Mouse (Mus musculus) frontal cortex, adult (tissue): Measurements from ENCODE around the gene 9430097D07Rik.
A peak's percentile ranks its signal among the peaks of the same experiment; 100 is the strongest.

Experiments
- ATAC-seq: cut with Nextera tagmentation; 2 replicates; pipeline ENCODE4 v1.9.2; 2017; ENCODE audit warnings: mild to moderate bottlenecking, moderate library complexity, mixed read lengths; ENCODE audit not compliant: low TSS enrichment

The 9430097D07Rik gene

DNA sequence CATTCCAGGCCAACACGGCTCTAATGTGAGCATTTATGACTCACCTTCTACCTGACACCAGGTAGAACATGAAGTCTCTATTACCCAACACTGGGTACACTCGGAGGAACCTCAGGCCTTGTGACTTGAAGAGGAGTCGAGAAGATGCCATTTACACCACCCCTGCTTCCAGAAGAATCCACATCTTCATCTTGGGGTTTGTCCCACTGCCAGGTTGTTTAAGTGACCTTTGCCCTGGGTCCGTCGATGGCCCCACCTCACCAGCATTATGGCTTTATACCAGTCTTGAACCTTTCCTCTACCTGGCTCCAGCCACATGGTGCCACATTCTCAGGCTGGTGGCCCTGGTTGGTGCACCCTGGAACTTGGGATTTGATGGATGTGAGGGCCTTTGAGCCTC lies 21.8 kb upstream of the 9430097D07Rik start:
- no peak for ATAC-seq

DNA sequence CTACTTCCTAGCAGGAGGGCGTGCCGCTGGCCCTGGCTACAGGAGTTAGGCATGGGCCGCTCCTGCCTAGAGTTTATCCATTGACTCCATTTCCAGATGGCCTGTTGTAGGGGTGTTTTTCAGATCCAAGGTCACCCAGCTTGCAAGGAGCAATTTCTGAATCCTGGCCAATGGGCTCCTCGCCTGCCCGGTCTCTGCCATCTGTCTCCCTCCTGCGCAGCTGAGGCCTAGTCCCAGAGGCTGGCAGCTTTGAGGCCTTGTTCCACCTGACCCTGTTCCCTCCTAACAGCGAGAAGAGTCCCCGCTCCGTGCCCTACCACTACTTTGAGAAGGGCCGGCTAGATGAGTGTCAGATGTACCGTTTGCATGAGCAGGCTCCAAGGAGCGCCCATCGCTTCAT lies 21.2 kb upstream of the 9430097D07Rik start:
- ATAC-seq: no peak

DNA sequence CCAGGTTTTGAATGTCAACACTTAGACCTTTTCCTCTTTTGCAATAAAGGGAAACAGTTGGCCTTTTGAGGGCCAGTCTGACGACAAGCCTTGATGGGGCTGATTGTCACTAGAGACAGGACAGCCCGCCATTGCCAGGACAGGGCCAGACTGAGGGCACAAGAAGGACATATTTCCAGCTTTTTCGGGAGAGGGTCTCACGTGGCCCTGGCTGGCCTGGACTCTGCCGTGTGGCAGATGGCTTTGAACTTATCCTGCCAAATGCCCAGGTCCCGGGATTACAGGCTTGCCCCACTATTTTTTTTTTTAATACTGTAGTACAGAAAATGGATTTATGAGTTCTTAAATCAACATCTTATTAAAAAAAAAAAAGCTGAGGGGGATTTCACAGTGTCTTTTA lies 15.8 kb upstream of the 9430097D07Rik start:
- no peak for ATAC-seq

DNA sequence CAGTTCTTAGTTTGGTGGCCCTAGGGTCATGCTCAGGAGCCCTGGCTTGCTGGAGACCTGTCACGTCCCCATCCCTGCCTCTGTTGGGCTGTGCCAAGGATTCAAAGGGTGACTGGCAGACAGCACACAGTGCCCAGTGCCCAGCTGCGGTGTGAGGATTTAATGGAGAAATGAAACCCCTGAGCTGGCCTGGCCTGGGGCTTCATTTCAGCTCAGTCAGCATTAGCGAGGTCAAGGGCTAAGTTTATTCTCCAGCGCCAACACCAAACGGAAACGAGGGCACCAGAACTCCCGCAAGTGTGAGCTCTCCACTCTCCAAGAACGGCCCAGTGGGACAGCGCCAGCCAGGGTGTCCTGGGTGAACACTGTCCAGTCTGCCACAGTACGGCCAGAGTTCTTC lies 14.7 kb upstream of the 9430097D07Rik start:
- ATAC-seq: no peak

DNA sequence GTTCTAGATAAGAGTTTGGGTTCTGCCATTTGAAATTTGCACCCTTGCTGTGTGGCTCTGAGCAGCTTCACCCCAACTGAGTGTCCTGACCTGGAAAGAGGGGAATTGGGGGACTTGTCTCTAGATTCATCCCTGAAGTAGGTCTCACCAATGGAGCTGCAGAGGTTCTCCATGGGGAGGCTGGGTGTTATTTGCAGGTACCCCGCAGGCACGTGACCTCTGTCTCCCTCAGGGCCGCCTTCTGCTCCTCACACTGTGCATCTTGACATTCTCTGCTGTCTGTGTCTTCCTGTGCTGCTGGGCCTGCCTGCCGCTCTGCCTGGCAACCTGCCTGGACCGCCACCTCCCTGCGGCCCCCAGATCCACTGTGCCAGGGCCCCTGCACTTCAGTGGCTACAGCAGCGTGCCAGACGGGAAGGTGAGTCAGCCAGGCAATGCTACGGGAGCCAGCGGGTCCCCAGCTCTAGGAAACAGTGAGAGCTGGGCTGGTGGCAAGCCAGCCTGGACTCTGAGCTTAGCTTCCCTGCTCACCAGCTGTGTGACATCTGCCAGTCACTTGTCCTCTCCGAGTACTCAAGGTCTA lies 13.8 kb upstream of the 9430097D07Rik start:
- ATAC-seq: peak; percentile 44

DNA sequence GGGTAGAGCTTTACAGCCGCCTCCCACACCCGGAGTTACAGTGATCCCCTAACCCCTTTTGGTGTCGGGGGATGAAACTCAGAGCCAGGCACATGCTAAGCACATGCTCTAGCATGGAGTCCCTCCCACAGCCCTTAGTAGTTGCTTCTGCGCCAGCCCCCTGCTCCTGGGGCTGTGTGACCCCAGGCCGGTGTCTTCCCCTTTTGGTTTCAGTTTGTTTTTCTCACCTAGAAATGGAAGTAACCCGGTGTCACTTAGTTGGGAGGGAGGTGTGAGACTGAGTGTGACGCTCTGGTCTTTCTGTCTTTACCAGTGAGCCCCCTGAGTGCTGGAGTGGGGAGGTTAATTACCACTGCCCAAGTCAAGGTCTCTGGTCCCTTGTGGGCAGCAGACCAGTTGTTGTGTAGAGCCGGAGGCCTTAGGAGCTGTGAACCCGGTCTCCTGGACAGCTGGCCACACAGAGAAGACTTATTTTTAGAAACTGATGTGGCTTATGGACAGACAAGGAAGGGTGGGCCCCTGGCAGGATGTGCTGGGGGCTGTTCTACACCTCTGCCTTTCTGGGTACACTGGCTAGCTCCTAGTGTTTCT lies 12.3 kb upstream of the 9430097D07Rik start:
- no peak for ATAC-seq

DNA sequence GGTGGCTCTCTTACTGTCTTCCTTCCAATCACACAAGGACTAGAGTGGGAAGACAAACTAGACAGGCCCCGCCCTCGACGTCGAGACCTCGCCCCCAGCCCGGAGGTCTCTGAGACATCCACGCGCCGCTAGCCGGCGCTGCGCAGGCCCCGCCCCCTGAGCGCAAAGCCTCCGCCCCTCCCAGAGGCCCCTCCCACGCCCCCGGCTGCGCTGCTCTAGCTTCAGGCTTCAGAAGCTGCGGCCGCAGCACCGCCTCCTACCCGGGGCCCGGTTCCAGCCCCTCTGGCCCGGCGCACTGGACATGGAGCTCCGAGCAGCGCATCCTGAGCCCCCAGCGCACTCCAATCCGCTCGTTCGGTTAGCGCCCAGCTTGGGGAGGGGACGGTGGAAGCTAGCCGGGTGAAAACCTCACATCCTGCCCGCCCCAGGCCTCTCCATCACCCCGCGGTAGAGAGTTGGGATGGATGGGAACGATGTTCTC lies 11.4 kb upstream of the 9430097D07Rik start, which contains the start of gene St6galnac4:
TSS of gene St6galnac4 (plus strand) at position 225 of the 481 bp plus-strand sequence.
- ATAC-seq: peak; percentile 66

DNA sequence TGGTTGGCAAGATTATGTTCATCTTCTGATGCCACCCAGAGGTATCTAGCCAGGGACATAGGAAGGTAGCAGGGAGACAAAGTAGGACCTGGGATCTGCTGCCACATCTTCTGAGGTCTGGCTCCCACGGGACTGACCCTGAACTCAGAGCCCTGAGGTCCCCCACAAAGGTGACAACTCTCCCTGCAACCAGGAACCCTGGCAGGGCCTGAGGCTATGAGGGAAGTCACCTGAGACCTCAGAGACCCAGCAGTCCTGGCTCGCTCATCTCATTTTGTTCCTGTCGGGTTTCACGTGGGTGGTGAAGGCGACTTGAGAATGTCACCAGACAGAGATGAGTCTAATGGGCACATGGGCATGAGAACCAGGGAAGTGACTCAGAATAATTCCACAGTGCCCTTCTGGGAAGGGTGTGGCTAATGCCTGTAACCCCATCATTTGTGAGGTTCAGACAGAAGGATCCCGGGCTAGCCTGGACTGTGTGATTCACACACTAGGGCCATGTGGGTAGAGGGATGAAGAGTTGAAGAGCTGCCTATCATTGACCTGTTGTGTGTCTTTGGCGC lies 9.7 kb upstream of the 9430097D07Rik start:
- no peak for ATAC-seq

DNA sequence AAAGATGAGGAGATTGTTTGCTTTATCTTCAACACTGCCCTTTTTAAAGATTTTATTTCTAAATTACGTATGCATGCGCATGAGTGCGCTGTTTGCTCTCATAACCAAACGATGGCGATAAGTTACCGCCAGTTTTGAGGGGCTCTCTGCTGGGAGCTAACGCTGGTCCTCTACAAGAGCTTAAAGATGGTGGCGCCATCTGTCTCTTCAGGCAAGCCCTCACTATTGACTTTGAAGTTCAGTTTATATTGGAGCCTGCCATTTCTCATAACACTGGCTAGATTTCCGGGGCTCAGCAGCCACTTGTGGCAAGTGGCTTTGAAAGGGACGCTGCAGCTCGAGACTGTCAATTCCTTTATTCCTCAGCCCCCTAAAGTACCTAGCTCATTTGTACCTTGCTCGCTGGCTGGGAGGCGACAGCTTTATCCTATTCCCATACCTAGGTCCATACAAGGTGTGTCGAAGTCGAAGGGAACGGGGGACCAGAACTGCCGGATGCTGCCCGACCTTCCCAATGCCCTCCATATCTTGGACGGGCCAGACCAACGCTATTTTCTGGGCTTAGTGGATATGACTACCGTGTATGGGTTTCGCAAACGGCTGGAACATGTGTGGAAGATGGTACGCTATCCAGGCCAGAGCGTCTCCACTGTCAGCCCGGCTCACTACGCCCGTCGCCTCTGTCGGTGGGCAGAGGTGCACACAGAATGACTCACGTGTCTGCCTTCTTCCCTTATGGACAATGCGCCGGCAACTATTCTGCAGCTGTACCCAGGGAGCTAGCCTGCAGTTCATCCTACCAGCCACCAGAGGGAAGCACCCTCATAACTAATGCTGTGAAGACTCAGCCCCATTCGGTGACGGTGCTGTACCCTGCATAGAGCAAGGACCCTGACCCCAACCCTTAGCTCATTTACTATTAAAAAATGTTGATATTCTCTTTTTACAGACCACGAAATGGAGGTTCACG lies 7.6 kb upstream of the 9430097D07Rik start:
- ATAC-seq: peak; percentile 44; the same call in 1 of the 2 replicates

DNA sequence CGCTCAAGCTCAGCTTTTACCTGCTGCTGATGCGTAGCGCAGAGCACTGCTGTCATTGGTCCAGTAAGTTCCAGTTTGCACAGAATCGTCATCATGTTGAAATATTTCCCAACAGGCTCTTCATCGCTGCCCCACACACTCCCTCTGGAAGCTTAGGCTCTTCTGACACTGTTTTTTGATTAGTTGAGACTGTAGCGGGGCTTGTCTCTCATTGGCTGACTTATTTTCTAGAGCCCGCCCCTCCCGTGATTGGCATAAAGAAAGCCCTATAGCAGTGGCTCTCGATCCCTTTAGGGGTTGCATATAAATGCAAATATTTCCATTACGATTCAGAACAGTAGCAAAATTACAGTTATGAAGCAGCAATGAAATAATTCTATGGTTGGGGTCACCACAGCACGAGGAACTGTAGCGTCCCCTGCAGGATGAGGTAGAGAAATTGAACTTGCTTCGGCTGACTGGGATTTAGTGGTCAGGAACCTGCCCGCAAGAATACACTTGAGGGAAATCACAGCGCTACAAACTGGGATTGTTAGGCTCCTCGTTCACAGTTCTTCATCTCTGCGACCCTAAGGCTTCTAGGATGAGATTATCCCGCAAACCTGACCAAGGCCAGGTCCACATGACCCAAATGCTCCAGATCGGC lies 6.1 kb upstream of the 9430097D07Rik start:
- ATAC-seq: peak; percentile 71

DNA sequence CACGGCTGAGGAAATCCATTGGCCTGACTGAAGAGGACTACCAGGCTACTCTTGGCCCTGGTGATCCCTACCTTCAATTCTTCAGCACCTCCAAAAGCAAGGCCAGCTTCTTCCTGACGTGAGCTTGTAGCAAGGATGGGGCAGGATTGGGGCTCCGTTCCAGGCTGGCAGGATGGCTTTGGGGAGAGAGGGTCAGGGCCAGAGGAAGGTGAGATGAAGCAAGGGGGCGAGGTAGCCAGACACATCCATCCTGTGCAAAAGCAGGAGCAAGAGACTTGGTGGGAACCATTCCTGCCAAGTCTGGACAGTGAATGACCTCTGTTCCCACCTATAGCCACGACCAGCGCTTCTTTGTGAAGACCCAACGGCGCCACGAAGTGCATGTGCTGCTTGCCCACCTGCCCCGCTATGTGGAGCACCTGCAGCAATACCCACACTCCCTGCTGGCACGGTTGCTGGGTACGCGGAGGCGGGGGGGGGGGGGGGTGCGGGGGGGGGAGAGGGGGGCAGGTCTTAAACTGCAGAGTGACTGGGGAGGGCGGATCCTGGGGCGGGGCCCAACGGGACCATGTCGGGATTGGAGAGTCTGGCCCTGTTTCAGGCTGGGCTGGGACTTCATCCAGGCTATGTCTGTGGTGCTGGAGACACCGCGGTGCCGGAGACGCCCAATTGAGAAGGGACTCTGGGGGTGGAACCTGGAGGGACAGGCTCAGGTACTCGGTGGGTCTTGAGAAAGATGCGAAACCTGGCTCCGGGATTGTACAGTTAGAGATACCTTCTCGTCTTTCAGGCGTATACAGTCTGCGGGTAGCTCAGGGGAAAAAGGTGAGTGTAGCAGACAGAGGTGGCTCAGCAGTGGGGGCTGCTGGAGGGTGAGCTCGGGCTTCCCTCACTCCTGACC lies 2.9 kb upstream of the 9430097D07Rik start:
- no peak for ATAC-seq

DNA sequence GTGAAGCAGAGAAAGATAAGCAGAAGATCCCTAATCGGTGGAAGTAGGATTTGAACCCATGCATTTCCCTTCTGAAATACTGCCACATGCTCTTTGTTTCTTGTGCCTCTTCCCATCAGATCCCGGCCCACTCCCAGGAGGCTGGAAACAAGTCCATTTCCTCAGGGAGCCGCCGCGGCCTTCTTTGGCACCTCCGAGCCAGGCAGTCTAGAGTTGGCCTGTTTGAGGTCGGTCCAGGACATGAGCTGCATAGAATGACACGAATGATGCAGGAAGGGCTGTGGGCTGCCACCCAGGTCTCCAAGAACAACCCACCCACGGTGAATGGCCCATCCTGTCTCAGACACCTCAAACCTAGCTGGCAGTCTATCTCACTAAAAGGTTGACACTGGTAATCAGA lies 1.0 kb upstream of the 9430097D07Rik start:
- no peak for ATAC-seq

DNA sequence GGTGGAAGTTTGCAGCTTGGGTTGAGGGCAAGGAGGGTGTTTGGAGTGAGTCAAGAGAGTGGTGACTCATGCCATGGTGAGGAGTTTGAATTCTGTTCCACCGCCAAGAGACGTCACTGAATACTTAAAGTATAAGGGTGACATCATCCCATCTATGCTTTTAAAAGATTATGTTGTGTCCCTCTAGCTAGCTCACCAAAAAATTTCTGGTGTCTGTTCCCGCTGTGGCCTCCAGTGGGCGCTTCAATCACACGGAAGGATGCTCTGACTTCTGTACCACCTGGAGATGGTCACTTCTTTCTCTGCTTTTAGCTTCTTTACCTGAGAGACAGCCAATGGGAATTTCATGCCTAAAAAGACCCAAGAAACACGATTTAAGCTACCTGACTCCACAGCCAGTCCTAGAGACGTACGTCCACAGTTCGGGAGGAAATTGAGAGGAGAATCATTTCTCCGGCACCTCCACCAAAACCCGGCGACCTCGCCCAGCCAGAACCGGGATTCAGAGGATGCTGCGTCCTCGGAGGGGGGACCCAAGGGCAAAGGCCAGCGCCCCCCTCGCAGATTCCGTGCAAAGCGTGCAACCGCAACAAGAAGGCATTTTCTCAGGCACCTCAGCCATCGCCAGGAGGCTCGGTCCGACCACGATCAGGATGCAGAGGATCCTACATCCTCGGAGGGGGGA lies 441 bp downstream of the 9430097D07Rik start:
- peak; percentile 38 for ATAC-seq

DNA sequence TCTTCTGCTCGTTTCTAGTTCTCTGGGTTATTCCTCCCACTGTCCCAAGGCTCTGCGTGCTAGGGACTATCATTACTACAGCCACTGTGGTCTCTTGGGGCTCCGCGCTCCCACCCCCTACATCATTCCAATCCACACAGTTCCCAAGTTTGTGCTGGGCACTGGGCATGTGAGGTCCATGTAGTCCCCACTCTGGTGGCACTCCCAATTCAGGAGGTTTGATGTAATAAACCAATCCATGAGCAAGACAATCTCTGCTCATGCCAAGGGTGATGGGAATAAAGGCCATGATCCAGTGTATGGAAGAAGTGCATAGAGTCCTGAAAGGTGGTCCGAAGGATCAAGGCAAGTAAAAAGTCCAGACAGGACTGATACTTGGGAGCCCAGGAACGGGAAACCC lies 987 bp downstream of the 9430097D07Rik start, which contains the start of gene Pip5kl1:
TSS of gene Pip5kl1 (plus strand) at position 301 of the 400 bp plus-strand sequence.
- no peak for ATAC-seq

DNA sequence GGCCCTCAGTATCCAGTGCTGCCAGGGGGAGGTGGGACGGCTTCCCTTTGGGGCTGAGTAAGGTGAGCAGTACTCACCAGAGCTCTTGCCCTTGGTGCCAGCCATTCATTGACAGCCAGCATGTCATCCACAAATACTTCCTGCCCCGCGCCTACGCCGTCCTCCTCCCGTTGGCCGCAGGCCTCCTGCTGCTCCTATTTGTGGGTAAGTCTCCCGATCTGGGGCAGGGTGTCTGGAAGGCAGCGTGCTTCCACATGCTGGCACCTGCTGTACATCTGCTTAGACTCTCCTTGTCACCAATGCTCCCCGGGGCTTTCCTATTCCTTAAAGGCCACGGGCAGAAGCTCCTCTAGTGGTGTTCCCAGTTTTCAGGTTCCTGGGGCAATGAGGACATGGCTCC lies 3.3 kb downstream of the 9430097D07Rik start:
- no peak for ATAC-seq

DNA sequence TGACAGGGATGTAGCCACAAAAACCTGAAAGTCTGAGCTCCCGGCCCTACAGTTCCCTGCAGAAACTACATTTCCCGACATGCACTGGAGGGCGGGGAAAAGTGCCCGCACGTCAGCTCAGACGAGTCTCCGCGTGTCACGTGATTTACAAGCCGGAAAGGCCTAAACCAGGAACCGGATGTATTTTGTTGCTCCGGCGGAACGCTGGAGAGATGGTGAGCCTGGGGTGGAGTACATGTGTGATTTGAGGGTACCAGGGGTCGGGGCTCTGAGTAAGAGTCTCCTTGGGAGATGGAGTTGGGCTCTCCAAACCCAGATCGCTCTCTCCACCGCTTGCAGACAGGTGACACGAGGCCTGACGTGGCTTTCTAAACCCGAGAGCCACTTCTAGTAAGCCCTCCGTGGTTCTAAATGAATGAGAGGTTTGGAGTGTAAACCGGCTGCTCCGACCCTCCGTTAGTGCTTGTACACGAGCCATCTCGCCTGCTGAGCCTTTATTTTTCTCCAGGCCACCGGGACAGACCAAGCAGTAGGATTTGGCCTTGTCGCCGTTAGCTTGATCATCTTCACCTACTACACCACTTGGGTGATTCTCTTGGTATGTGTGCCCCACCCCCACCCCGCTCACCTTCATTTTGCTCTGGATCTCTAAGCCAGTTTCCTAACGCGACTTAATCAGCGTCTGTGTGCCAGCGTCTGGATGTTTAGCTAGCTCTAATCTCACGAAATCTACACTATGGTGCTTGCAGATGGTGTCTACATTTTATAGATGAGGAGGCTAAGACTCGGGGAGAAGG lies 4.6 kb downstream of the 9430097D07Rik start, which contains the start of gene Dpm2:
TSS of gene Dpm2 (plus strand) at position 161 of the 797 bp plus-strand sequence.
- peak; percentile 67 for ATAC-seq

DNA sequence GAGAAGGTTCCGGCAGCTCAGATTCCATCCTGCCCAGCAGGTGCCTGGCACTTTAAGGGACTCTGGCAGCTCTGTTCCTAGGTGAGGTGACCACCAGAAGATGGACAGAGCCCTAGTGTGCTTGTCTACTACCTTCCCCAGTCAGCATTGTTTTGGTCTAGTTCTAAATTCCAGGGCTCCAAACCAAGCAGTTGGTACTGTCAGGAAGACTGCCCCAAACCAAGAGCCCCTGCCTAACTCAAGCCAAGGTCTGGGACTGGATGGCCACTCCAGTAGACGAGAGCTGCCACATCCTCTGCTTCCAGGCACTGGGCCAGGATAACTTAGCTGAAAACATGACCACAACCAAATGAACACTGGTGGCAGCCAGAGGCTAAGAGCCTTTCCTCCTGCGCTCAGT lies 6.5 kb downstream of the 9430097D07Rik start:
- no peak for ATAC-seq

DNA sequence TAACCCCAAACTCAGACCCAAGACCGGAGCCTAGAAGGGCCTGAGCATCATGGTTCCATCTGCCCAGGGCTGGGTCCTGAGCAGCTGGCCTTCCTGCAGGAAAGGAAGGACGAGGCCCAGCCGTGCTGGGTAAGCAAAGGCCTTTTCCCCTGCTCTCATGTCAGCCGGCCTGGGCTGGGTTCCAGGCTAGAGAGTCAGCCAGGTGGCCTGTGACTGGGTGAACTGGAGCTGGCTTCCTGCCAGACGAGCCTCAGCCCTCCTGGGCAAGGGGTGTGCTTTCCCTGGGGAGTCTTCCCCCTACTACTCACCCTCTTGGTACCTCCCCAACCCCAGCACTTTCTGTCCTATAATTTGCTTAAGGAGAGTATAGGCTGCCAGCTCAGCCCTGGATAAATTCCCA lies 7.3 kb downstream of the 9430097D07Rik start:
- no peak for ATAC-seq

DNA sequence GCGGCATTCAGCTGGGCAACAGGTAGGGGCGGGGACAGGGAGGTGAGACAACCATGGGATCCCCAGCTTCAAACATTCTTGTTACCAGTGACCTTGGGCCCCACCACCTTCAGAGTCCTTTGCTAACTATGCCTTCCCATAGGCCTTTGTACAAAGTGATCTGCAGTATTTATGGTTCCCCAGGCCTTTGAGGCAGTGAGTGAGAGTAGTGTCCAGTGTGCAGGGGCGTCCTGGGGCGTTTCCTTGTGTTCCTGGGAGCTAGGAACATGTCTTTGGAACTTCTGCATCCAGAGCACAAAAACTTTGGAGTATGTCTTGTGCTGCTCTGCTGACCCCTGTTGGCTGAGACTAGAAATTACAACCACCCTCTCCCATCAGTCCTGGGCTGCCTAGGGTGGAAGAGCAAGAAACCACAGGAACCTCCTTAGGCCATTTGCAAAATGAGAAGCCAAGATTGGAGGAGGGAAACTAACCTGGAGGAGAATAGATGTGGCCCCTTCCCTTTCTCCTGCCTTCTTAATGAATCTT lies 8.9 kb downstream of the 9430097D07Rik start:
- ATAC-seq: peak; percentile 28; the same call in 1 of the 2 replicates
